Mouse (Mus musculus): ENCODE measurements at regions not wholly inside any gene's neighbourhood (a gene's known extent, or its start where the extent isn't known, plus 50 kb on each side); places are given as distances from the start of the nearest gene placed in this dataset.

- H3K9me3 ChIP-seq (ENCODE audit: control insufficient read depth), result no peaks in the 10 kb centered on the region
- no peak for ATAC-seq
- WGBS, result 36% methylated on average over 7 of the region's 7 CpGs
- peak; percentile 40 for TF ChIP-seq CTCF (IDR thresholded peaks at IDR 0.05; ENCODE audit: low read depth)
- H3K27me3 ChIP-seq (replicated peaks; ENCODE audit: control insufficient read depth, insufficient read depth, low read length), result no peaks in the 10 kb centered on the region
- H3K4me1 ChIP-seq (replicated peaks; ENCODE audit: control insufficient read depth, insufficient read depth, low read length), result peaks cover 8% of the 10 kb centered on the region
- H3K9ac ChIP-seq (ENCODE audit: low read depth, low read length), result no peak overlapping the region
- no peaks in the 10 kb centered on the region for H3K36me3 ChIP-seq (ENCODE audit: control insufficient read depth, insufficient read depth)
- H3K27ac ChIP-seq (ENCODE audit: low read depth, low read length), result no peak overlapping the region
- no peak overlapping the region for H3K4me2 ChIP-seq (replicated peaks; ENCODE audit: low read depth)
- H3K4me3 ChIP-seq (ENCODE audit: low read depth, low read length), result no peak overlapping the region
These were observed 329.8 kb downstream of the Efnb2 start for GRCm38 (mm10) chr8:8331249-8331648.

DNA sequence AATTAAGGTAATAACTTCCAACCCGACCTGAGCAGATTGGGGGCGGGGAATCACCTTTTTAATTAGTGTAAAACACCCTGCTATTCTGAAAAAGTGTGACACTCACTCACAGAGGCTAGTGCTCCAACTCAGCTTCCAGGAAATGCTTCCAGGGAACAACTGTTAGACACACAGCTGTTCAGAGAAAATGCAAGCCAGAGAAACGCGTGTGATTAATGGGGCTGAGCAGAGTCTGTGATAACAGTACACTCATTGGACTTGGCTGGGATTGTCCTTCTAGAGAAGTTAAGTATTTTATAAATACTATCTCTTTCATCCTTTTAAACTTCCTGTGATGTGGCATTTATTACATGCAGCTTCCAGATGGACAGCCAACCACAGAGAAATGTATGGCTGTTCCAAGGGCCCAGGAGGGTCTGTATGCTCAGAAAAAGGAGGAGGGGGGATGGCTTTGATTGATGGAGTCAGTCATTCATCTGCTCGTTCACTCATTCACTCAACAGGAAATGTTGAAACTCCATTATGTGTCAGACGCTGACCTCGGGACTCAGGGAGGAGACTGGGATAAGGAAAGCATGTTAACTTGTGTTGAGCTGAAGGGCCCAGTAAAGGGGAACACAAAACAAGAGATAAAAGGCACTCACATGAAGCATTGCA, 332.9 kb downstream of the Efnb2 start:
- H3K9ac ChIP-seq (ENCODE audit: low read depth, low read length), result no peak overlapping the region
- H3K4me3 ChIP-seq (ENCODE audit: low read depth, low read length), result no peak overlapping the region
- 20% methylated on average over 7 of the region's 7 CpGs for WGBS
- H3K27ac ChIP-seq (ENCODE audit: low read depth, low read length), result no peak overlapping the region
- peaks cover 8% of the 10 kb centered on the region for H3K4me1 ChIP-seq (replicated peaks; ENCODE audit: control insufficient read depth, insufficient read depth, low read length)
- no peak overlapping the region for H3K4me2 ChIP-seq (replicated peaks; ENCODE audit: low read depth)
- no peak for TF ChIP-seq CTCF (IDR thresholded peaks at IDR 0.05; ENCODE audit: low read depth)
- H3K27me3 ChIP-seq (replicated peaks; ENCODE audit: control insufficient read depth, insufficient read depth, low read length), result no peaks in the 10 kb centered on the region
- no peaks in the 10 kb centered on the region for H3K9me3 ChIP-seq (ENCODE audit: control insufficient read depth)
- no peaks in the 10 kb centered on the region for H3K36me3 ChIP-seq (ENCODE audit: control insufficient read depth, insufficient read depth)
- ATAC-seq, result no peak

GRCm38 (mm10) chr8:8326066-8326834, 334.8 kb downstream of the Efnb2 start:
- TF ChIP-seq CTCF (IDR thresholded peaks at IDR 0.05; ENCODE audit: low read depth), result no peak

GRCm38 (mm10) chr8:8325420-8325819, 335.6 kb downstream of the Efnb2 start:
- no peaks in the 10 kb centered on the region for H3K36me3 ChIP-seq (ENCODE audit: control insufficient read depth, insufficient read depth)
- H3K4me1 ChIP-seq (replicated peaks; ENCODE audit: control insufficient read depth, insufficient read depth, low read length), result peaks cover 8% of the 10 kb centered on the region
- no peak overlapping the region for H3K9ac ChIP-seq (ENCODE audit: low read depth, low read length)
- H3K4me3 ChIP-seq (ENCODE audit: low read depth, low read length), result no peak overlapping the region
- H3K9me3 ChIP-seq (ENCODE audit: control insufficient read depth), result no peaks in the 10 kb centered on the region
- no peak for ATAC-seq
- WGBS, result 60% methylated on average over 4 of the region's 4 CpGs
- H3K27ac ChIP-seq (ENCODE audit: low read depth, low read length), result no peak overlapping the region
- no peaks in the 10 kb centered on the region for H3K27me3 ChIP-seq (replicated peaks; ENCODE audit: control insufficient read depth, insufficient read depth, low read length)
- no peak overlapping the region for H3K4me2 ChIP-seq (replicated peaks; ENCODE audit: low read depth)
- no peak for TF ChIP-seq CTCF (IDR thresholded peaks at IDR 0.05; ENCODE audit: low read depth)

More at GRCm38 (mm10) chr8:8326066-8326834, 334.8 kb downstream of the Efnb2 start:
- H3K9ac ChIP-seq (ENCODE audit: low read depth, low read length), result no peak overlapping the region
- no peak for ATAC-seq
- no peaks in the 10 kb centered on the region for H3K9me3 ChIP-seq (ENCODE audit: control insufficient read depth)
- H3K4me1 ChIP-seq (replicated peaks; ENCODE audit: control insufficient read depth, insufficient read depth, low read length), result peaks cover 8% of the 10 kb centered on the region
- no peak overlapping the region for H3K27ac ChIP-seq (ENCODE audit: low read depth, low read length)
- H3K4me2 ChIP-seq (replicated peaks; ENCODE audit: low read depth), result no peak overlapping the region
- no peaks in the 10 kb centered on the region for H3K36me3 ChIP-seq (ENCODE audit: control insufficient read depth, insufficient read depth)
- H3K27me3 ChIP-seq (replicated peaks; ENCODE audit: control insufficient read depth, insufficient read depth, low read length), result no peaks in the 10 kb centered on the region
- WGBS, result 71% methylated on average over 16 of the region's 16 CpGs
- no peak overlapping the region for H3K4me3 ChIP-seq (ENCODE audit: low read depth, low read length)

DNA sequence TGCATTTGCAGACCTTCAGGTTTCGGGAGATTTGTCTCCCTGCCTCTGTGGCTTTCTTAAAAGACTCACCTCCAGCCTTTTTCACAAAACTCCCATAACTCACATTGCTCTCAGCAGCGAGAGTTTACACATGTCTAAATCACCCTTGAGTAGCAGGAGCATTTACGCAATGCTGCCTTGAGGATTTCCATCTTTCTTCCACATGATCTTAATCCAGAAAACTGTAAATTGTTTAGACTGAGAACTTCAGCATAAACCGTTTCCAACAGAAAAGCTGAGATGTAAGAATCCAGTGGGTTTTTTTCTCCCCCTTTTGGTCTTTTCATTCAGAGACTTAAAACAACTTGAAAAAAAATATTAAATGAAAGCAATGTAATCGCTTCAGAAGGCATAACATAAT, 336.5 kb downstream of the Efnb2 start:
- WGBS, result 63% methylated on average over 5 of the region's 5 CpGs
- peaks cover 8% of the 10 kb centered on the region for H3K4me1 ChIP-seq (replicated peaks; ENCODE audit: control insufficient read depth, insufficient read depth, low read length)
- no peak for TF ChIP-seq CTCF (IDR thresholded peaks at IDR 0.05; ENCODE audit: low read depth)

DNA sequence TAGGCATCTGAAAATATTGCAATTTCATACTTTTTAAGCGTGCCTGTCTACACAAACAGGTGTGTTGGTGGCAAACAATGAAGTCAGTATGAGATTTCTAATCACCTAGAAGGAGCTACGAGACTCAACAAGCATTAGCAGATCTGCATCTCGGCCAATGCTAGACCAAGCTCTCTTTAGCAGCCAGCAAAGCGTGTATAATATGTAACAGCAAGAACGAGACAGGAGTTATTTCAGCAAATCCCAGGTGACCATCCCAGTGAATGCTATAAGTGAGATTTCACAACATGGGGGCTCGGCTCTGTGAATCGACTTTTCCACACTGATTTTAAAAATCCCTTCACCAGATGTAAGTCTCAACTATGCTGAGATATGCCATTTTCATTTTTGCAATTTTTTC, 352.8 kb downstream of the Efnb2 start:
- Histone ChIP-seq H3K4me1 (replicated peaks; ENCODE audit: control insufficient read depth, insufficient read depth, low read length) (no peaks in the 10 kb centered on the region), H3K27ac (ENCODE audit: low read depth, low read length) (no peak overlapping the region), H3K27me3 (replicated peaks; ENCODE audit: control insufficient read depth, insufficient read depth, low read length) (no peaks in the 10 kb centered on the region), H3K36me3 (ENCODE audit: control insufficient read depth, insufficient read depth) (no peaks in the 10 kb centered on the region), H3K4me3 (ENCODE audit: low read depth, low read length) (no peak overlapping the region), H3K9ac (ENCODE audit: low read depth, low read length) (no peak overlapping the region), H3K9me3 (ENCODE audit: control insufficient read depth) (no peaks in the 10 kb centered on the region), H3K4me2 (replicated peaks; ENCODE audit: low read depth) (no peak overlapping the region)
- ATAC-seq, result no peak
- WGBS, result 83% methylated on average over 7 of the region's 7 CpGs
- TF ChIP-seq CTCF (IDR thresholded peaks at IDR 0.05; ENCODE audit: low read depth), result no peak

More for the DNA sequence above, 336.5 kb downstream of the Efnb2 start:
- no peak for ATAC-seq
- H3K4me3 ChIP-seq (ENCODE audit: low read depth, low read length), result no peak overlapping the region
- H3K9me3 ChIP-seq (ENCODE audit: control insufficient read depth), result no peaks in the 10 kb centered on the region
- no peaks in the 10 kb centered on the region for H3K36me3 ChIP-seq (ENCODE audit: control insufficient read depth, insufficient read depth)
- no peak overlapping the region for H3K27ac ChIP-seq (ENCODE audit: low read depth, low read length)
- H3K27me3 ChIP-seq (replicated peaks; ENCODE audit: control insufficient read depth, insufficient read depth, low read length), result no peaks in the 10 kb centered on the region
- H3K4me2 ChIP-seq (replicated peaks; ENCODE audit: low read depth), result no peak overlapping the region
- H3K9ac ChIP-seq (ENCODE audit: low read depth, low read length), result no peak overlapping the region

Measured in intestine, postnatal 0 days (tissue).